Mouse (Mus musculus): Measurements from ENCODE around the gene Gata5. TPM values are rescaled to one million over a fixed set of nuclear protein-coding genes. Genes with fewer than 3 reads are reported as not detected.

The Gata5 gene
- total and polyA plus RNA-seq, 3 experiments, result not detected

GRCm38 (mm10) chr2:180306423-180307168 lies 27.9 kb downstream of the Gata5 start:
- H3K4me3 ChIP-seq (ENCODE audit: control insufficient read depth in 1 of 2, insufficient read depth in 1 of 2, low read depth in 2 of 2, low read length in 2 of 2), result no peak overlapping the region

DNA sequence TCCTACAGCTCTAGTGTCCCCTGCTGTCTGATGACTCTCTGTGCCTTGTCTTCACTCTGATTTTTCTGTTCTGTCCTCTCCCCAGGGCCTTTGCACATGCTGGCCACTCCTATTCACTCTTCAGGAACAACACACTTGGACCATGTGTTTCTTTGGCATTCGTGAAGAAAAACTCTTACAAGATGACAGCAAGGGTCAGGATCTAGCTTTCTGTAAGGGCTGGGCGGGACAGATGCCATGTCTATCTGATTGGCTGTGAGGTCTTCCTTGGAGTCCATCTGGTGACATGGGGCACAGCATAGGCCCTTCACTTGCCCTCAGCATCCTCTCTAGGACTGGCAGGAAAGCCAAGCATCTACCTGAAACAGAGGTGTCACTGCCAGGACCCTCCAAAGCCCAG lies 28.5 kb downstream of the Gata5 start:
- Histone ChIP-seq H3K4me3 (ENCODE audit: control insufficient read depth in 1 of 2, insufficient read depth in 1 of 2, low read depth in 2 of 2, low read length in 2 of 2) (no peak overlapping the region), H3K79me2 (ENCODE audit: control insufficient read depth, insufficient read depth, low read length, poor library complexity) (no peaks in the 10 kb centered on the region), H3K4me1 (ENCODE audit: control insufficient read depth in 1 of 2, insufficient read depth in 2 of 2, low read length in 2 of 2) (no peaks in the 10 kb centered on the region), H3K36me3 (ENCODE audit: control insufficient read depth in 1 of 2, insufficient read depth in 2 of 2, low read length in 2 of 2) (no peaks in the 10 kb centered on the region), H3K9me3 (replicated peaks; ENCODE audit: insufficient read depth, low read length) (no peaks in the 10 kb centered on the region), H3K9ac (ENCODE audit: control insufficient read depth, low read depth, low read length, poor library complexity, severe bottlenecking) (no peak overlapping the region), H3K27ac (ENCODE audit: control insufficient read depth, low read depth, low read length) (no peak overlapping the region), H3K27me3 (ENCODE audit: control insufficient read depth in 1 of 2, insufficient read depth in 2 of 2, low read length in 2 of 2) (no peaks in the 10 kb centered on the region; a peak in 1 of 4 replicates)
- DNase-seq (ENCODE audit: low read depth, low spot score), result no peak
- no peak for TF ChIP-seq HCFC1 (IDR thresholded peaks at IDR 0.05; ENCODE audit: low read depth, low read length)
- TF ChIP-seq BHLHE40 (IDR thresholded peaks at IDR 0.05; ENCODE audit: borderline replicate concordance, low read depth, low read length), result no peak
- TF ChIP-seq SMC3 (IDR thresholded peaks at IDR 0.05; ENCODE audit: low read depth, low read length), result no peak
- TF ChIP-seq GABPA (IDR thresholded peaks at IDR 0.05; ENCODE audit: low read depth, low read length), result no peak
- TF ChIP-seq ZC3H11A (IDR thresholded peaks at IDR 0.05; ENCODE audit: low read depth, low read length), result no peak
- TF ChIP-seq ZMIZ1 (IDR thresholded peaks at IDR 0.05; ENCODE audit: low read depth, low read length), result no peak
- no peak for TF ChIP-seq E2F4 (IDR thresholded peaks at IDR 0.05; ENCODE audit: borderline replicate concordance, low read depth, low read length)

More at GRCm38 (mm10) chr2:180306423-180307168, 27.9 kb downstream of the Gata5 start:
- H3K9me3 ChIP-seq (replicated peaks; ENCODE audit: insufficient read depth, low read length), result no peaks in the 10 kb centered on the region
- H3K36me3 ChIP-seq (ENCODE audit: control insufficient read depth in 1 of 2, insufficient read depth in 2 of 2, low read length in 2 of 2), result no peaks in the 10 kb centered on the region
- H3K9ac ChIP-seq (ENCODE audit: control insufficient read depth, low read depth, low read length, poor library complexity, severe bottlenecking), result no peak overlapping the region
- H3K27me3 ChIP-seq (ENCODE audit: control insufficient read depth in 1 of 2, insufficient read depth in 2 of 2, low read length in 2 of 2), result no peaks in the 10 kb centered on the region
- TF ChIP-seq ETS1 (IDR thresholded peaks at IDR 0.05; ENCODE audit: low read depth, low read length) (no peak), ZC3H11A (IDR thresholded peaks at IDR 0.05; ENCODE audit: low read depth, low read length) (no peak), JUND (IDR thresholded peaks at IDR 0.05; ENCODE audit: low read depth, low read length) (no peak), KAT2A (conservative IDR thresholded peaks at IDR 0.05; ENCODE audit: low read depth, low read length) (no peak), MYB (IDR thresholded peaks at IDR 0.05; ENCODE audit: low read depth, low read length) (no peak), ELF1 (IDR thresholded peaks at IDR 0.05; ENCODE audit: low read depth, low read length) (no peak), MEF2A (IDR thresholded peaks at IDR 0.05; ENCODE audit: extremely low read depth, insufficient replicate concordance, low read depth, low read length, poor library complexity, severe bottlenecking) (no peak)
- no peak overlapping the region for H3K27ac ChIP-seq (ENCODE audit: control insufficient read depth, low read depth, low read length)
- no peak for DNase-seq (ENCODE audit: low read depth, low spot score)
- H3K79me2 ChIP-seq (ENCODE audit: control insufficient read depth, insufficient read depth, low read length, poor library complexity), result no peaks in the 10 kb centered on the region
- no peaks in the 10 kb centered on the region for H3K4me1 ChIP-seq (ENCODE audit: control insufficient read depth in 1 of 2, insufficient read depth in 2 of 2, low read length in 2 of 2)

DNA sequence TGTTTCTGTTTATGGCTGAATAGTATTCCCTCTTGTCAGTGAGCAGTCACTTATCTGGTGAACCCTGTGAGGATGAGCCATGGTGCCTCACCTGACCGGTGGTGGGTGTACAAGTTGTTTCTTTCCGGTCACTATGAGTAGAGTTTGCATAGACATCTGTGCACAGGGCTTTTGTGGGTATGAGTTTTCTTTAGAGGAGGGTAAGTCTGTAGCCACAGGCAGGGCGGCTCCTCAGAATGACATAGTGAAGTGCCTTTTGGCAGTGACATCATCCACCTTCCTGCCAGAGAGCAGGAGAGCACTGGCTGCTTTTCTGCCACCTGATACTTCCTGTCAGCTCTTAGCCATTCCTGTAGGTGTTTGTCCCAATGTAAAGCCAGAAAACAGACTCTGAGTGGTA lies 29.0 kb downstream of the Gata5 start:
- Histone ChIP-seq H3K9me3 (replicated peaks; ENCODE audit: insufficient read depth, low read length) (no peaks in the 10 kb centered on the region), H3K79me2 (ENCODE audit: control insufficient read depth, insufficient read depth, low read length, poor library complexity) (no peaks in the 10 kb centered on the region), H3K9ac (ENCODE audit: control insufficient read depth, low read depth, low read length, poor library complexity, severe bottlenecking) (no peak overlapping the region), H3K27ac (ENCODE audit: control insufficient read depth, low read depth, low read length) (no peak overlapping the region), H3K36me3 (ENCODE audit: control insufficient read depth in 1 of 2, insufficient read depth in 2 of 2, low read length in 2 of 2) (no peaks in the 10 kb centered on the region), H3K4me3 (ENCODE audit: control insufficient read depth in 1 of 2, insufficient read depth in 1 of 2, low read depth in 2 of 2, low read length in 2 of 2) (no peak overlapping the region), H3K27me3 (ENCODE audit: control insufficient read depth in 1 of 2, insufficient read depth in 2 of 2, low read length in 2 of 2) (no peaks in the 10 kb centered on the region; a peak in 1 of 4 replicates), H3K4me1 (ENCODE audit: control insufficient read depth in 1 of 2, insufficient read depth in 2 of 2, low read length in 2 of 2) (no peaks in the 10 kb centered on the region)
- no peak for DNase-seq (ENCODE audit: low read depth, low spot score)
- TF ChIP-seq ZNF384 (IDR thresholded peaks at IDR 0.05; ENCODE audit: low read depth, low read length), result no peak
- TF ChIP-seq MYC (IDR thresholded peaks at IDR 0.05; ENCODE audit: low read depth, low read length), result no peak
- no peak for TF ChIP-seq MXI1 (IDR thresholded peaks at IDR 0.05; ENCODE audit: low read depth, low read length)
- no peak for TF ChIP-seq GABPA (IDR thresholded peaks at IDR 0.05; ENCODE audit: low read depth, low read length)
- no peak for TF ChIP-seq SMC3 (IDR thresholded peaks at IDR 0.05; ENCODE audit: low read depth, low read length)
- no peak for TF ChIP-seq POLR2AphosphoS2 (IDR thresholded peaks at IDR 0.05; ENCODE audit: low read length)
- TF ChIP-seq CHD2 (IDR thresholded peaks at IDR 0.05; ENCODE audit: low read length), result no peak
- no peak for TF ChIP-seq EP300 (IDR thresholded peaks at IDR 0.05; ENCODE audit: low read depth in 1 of 2, low read length in 2 of 2)
- no peak for TF ChIP-seq POLR2A (IDR thresholded peaks at IDR 0.05; ENCODE audit: control insufficient read depth in 1 of 2, insufficient read depth in 1 of 2, low read depth in 1 of 2, low read length in 2 of 2, poor library complexity in 1 of 2)
- no peak for TF ChIP-seq TCF12 (IDR thresholded peaks at IDR 0.05; ENCODE audit: low read depth, low read length)
- TF ChIP-seq E2F4 (IDR thresholded peaks at IDR 0.05; ENCODE audit: borderline replicate concordance, low read depth, low read length), result no peak
- no peak for TF ChIP-seq ZMIZ1 (IDR thresholded peaks at IDR 0.05; ENCODE audit: low read depth, low read length)
- TF ChIP-seq TBP (IDR thresholded peaks at IDR 0.05; ENCODE audit: low read depth, low read length), result no peak
- TF ChIP-seq USF1 (IDR thresholded peaks at IDR 0.05; ENCODE audit: low read depth, low read length), result no peak
- no peak for TF ChIP-seq BHLHE40 (IDR thresholded peaks at IDR 0.05; ENCODE audit: borderline replicate concordance, low read depth, low read length)
- TF ChIP-seq ZKSCAN1 (IDR thresholded peaks at IDR 0.05; ENCODE audit: low read depth, low read length), result no peak
- TF ChIP-seq MAFK (IDR thresholded peaks at IDR 0.05; ENCODE audit: borderline replicate concordance, low read depth, low read length), result no peak

All from MEL (cell line).